Mouse (Mus musculus) heart, embryonic 16.5 days (tissue): ENCODE results near the gene Akap13. TPM values are rescaled to one million over a fixed set of nuclear protein-coding genes. Genes with fewer than 3 reads are reported as not detected.

Experiments
- ATAC-seq: fragments of 200-750 bp; cut with Nextera tagmentation; replicated peaks from 2 replicates; pipeline ENCODE4 v1.8.0; 2017; ENCODE audit warnings: moderate number of reproducible peaks; ENCODE audit not compliant: insufficient read depth, low FRiP score; ENCODE audit errors: extremely low read depth
- H3K27ac ChIP-seq: fragments of 300-500 bp; sonication (generic); 2 replicates; pipeline ENCODE4 v1.5.1; 2014; ENCODE audit warnings: mild to moderate bottlenecking, low read length, control low read depth, moderate library complexity
- H3K27me3 ChIP-seq: fragments of 300-500 bp; sonication (generic); 2 replicates; pipeline ENCODE4 v1.6.1; 2014; ENCODE audit warnings: low read length, mixed read lengths; ENCODE audit not compliant: control insufficient read depth, insufficient read depth
- H3K36me3 ChIP-seq: fragments of 300-500 bp; sonication (generic); 2 replicates; pipeline ENCODE4 v1.6.1; 2014; ENCODE audit not compliant: control insufficient read depth, insufficient read depth
- H3K4me1 ChIP-seq: fragments of 300-500 bp; sonication (generic); 2 replicates; pipeline ENCODE4 v1.6.1; 2014; ENCODE audit warnings: low read length, mixed read lengths; ENCODE audit not compliant: control insufficient read depth, insufficient read depth
- H3K4me2 ChIP-seq: fragments of 300-500 bp; sonication (generic); 2 replicates; pipeline ENCODE4 v1.6.1; 2014; ENCODE audit warnings: low read depth, mild to moderate bottlenecking, control low read depth, low read length
- H3K4me3 ChIP-seq: fragments of 300-500 bp; sonication (generic); 2 replicates; pipeline ENCODE4 v1.5.1; 2014; ENCODE audit warnings: mild to moderate bottlenecking, control low read depth, low read length
- H3K9ac ChIP-seq: fragments of 300-500 bp; sonication (generic); 2 replicates; pipeline ENCODE4 v1.6.1; 2014; ENCODE audit warnings: low read length, control low read depth
- H3K9me3 ChIP-seq: fragments of 300-500 bp; sonication (generic); replicated peaks from 2 replicates; pipeline ENCODE4 v1.6.1; 2016; ENCODE audit warnings: low read length; ENCODE audit not compliant: control insufficient read depth
- WGBS: fragments of 180-500 bp; shearing (Covaris S2); extraction: QIAGEN DNeasy Blood & Tissue Kit; methylation state at CpG from one replicate; pipeline ENCODE4 v1.1.7; 2014; 5-methylcytosine and 5-hydroxymethylcytosine counted together
- polyA plus RNA-seq: library from polyadenylated mRNA; unstranded; fragments of >200 nt; fragmentation: Nextera tagmentation; extraction: Ambion mirVana; gene quantifications from 2 replicates; pipeline ENCODE4 v1.2.1, GENCODE M21; 2015

Akap13 gene
- polyA plus RNA-seq, 1 experiment from 2014 or later: 47.3 TPM

- WGBS: 88% methylated on average over 4 of the region's 4 CpGs
- Histone ChIP-seq H3K27me3 (no peaks in the 10 kb centered on the region), H3K9ac (no peak overlapping the region), H3K4me2 (no peak overlapping the region), H3K27ac (no peak overlapping the region), H3K4me1 (no peaks in the 10 kb centered on the region), H3K9me3 (no peaks in the 10 kb centered on the region; the same call in 1 of the 2 replicates), H3K36me3 (no peaks in the 10 kb centered on the region), H3K4me3 (no peak overlapping the region)
- ATAC-seq: no peak
Observed at GRCm38 (mm10) chr7:75439570-75439969, 15.8 kb upstream of the Akap13 start.

- 61% methylated on average over 2 of the region's 2 CpGs for WGBS
- Histone ChIP-seq H3K36me3 (no peaks in the 10 kb centered on the region), H3K4me3 (no peak overlapping the region), H3K4me1 (no peaks in the 10 kb centered on the region), H3K27me3 (no peaks in the 10 kb centered on the region), H3K4me2 (no peak overlapping the region), H3K9ac (no peak overlapping the region), H3K9me3 (no peaks in the 10 kb centered on the region; the same call in 1 of the 2 replicates), H3K27ac (no peak overlapping the region)
- no peak for ATAC-seq
Observed at GRCm38 (mm10) chr7:75440241-75440640, 15.1 kb upstream of the Akap13 start.

DNA sequence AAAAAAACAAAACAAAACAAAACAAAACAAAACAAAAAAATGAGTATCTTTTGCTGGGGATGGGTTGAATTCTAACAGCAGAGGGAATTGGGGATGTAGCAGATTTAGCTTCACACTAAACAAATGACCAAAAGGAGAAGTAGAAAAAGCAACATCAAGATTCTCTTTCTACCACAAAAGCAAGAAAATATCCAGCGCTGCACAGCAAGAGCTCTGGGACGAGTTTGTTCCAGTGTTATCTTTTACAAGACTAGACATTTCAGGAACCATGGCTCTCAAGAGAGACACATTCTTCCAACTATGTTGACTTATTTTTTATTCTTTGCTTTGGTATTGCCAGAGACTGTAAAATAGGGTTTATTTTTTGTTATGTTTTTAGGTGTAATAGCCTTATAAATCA is 13.4 kb upstream of the Akap13 start:
- Histone ChIP-seq H3K36me3 (no peaks in the 10 kb centered on the region), H3K4me3 (no peak overlapping the region), H3K4me2 (no peak overlapping the region), H3K4me1 (no peaks in the 10 kb centered on the region), H3K9ac (no peak overlapping the region), H3K27me3 (no peaks in the 10 kb centered on the region), H3K9me3 (no peaks in the 10 kb centered on the region; the same call in 1 of the 2 replicates), H3K27ac (no peak overlapping the region)
- WGBS: 48% methylated on average over 2 of the region's 2 CpGs
- ATAC-seq: no peak

- ATAC-seq: no peak
- no peaks in the 10 kb centered on the region for H3K27me3 ChIP-seq
- no peaks in the 10 kb centered on the region for H3K9me3 ChIP-seq
- H3K27ac ChIP-seq: peak overlapping the region; percentile 100
- H3K36me3 ChIP-seq: no peaks in the 10 kb centered on the region
- peak overlapping the region; percentile 93 for H3K9ac ChIP-seq
- H3K4me2 ChIP-seq: peak overlapping the region; percentile 90
- 2% methylated on average over 25 of the region's 25 CpGs for WGBS
- peak overlapping the region; percentile 97 for H3K4me3 ChIP-seq
- H3K4me1 ChIP-seq: peaks cover 41% of the 10 kb centered on the region
Observed at GRCm38 (mm10) chr7:75456152-75456888, 986 bp downstream of the Akap13 start.

GRCm38 (mm10) chr7:75460290-75460689 is 5.0 kb downstream of the Akap13 start:
- 52% methylated on average over 1 of the region's 1 CpGs for WGBS
- Histone ChIP-seq H3K27ac (no peak overlapping the region), H3K9me3 (no peaks in the 10 kb centered on the region), H3K4me2 (no peak overlapping the region), H3K4me3 (no peak overlapping the region), H3K4me1 (peaks cover 46% of the 10 kb centered on the region), H3K27me3 (no peaks in the 10 kb centered on the region), H3K9ac (no peak overlapping the region), H3K36me3 (no peaks in the 10 kb centered on the region)
- ATAC-seq: no peak

- Histone ChIP-seq H3K4me1 (peaks cover 43% of the 10 kb centered on the region), H3K36me3 (no peaks in the 10 kb centered on the region), H3K4me3 (no peak overlapping the region), H3K27ac (no peak overlapping the region), H3K9me3 (no peaks in the 10 kb centered on the region), H3K27me3 (no peaks in the 10 kb centered on the region), H3K9ac (no peak overlapping the region), H3K4me2 (no peak overlapping the region)
- no peak for ATAC-seq
Observed at GRCm38 (mm10) chr7:75463579-75464162, 8.3 kb downstream of the Akap13 start.

DNA sequence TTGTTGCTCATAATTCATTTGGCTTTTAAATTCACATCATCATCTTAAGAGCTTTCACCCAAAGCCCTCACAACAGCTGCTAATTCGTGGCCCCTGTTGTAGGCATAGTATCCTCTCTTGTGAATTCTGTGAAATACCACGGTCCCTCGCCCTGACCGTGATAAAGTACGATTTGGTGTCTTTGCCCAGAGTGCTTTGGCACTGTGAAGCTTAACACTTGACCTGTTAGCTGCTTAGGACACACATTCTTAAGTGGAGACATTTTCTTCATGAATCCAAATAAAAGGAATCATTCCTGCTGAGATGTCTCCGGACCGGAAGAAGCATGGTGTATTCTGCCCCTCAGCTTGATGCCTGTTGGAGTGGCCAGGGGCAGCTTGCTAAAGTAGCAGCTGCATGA is 12.5 kb downstream of the Akap13 start:
- H3K9ac ChIP-seq: no peak overlapping the region
- no peak overlapping the region for H3K27ac ChIP-seq
- H3K4me1 ChIP-seq: peaks cover 40% of the 10 kb centered on the region
- 66% methylated on average over 7 of the region's 7 CpGs for WGBS
- H3K9me3 ChIP-seq: no peaks in the 10 kb centered on the region
- H3K36me3 ChIP-seq: no peaks in the 10 kb centered on the region
- H3K4me3 ChIP-seq: no peak overlapping the region
- H3K27me3 ChIP-seq: no peaks in the 10 kb centered on the region
- no peak overlapping the region for H3K4me2 ChIP-seq
- ATAC-seq: no peak

DNA sequence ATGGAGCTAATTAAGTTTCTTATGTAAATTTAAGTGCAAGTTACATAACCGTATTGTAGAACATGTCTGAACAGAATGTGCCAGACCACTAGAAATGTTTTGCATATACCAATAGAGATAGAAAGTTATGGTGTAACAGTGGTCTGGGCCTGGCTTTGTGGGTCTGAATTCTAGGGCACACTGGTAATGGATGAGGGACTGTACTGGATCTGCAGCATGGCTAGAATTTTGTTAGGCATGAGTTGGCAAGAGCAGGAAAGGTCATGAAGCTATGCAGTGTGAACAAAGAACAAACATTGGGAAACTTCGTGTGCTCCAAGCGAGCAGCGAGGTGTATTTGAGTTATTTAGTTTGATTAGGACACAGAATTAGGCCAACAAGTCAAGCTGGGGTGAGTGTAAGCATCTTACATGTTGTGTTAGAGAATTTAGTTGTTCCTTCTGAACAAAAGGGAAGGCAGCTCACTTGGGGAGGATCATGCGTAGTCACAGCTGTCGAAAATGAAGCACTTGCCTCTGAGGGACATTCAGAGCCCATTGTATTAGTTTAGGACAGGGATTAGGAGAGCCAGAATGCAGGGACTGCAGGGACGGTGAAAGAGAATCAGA is 15.1 kb downstream of the Akap13 start:
- Histone ChIP-seq H3K4me3 (no peak overlapping the region), H3K9me3 (no peaks in the 10 kb centered on the region), H3K27ac (no peak overlapping the region), H3K36me3 (no peaks in the 10 kb centered on the region), H3K9ac (no peak overlapping the region), H3K27me3 (no peaks in the 10 kb centered on the region), H3K4me2 (no peak overlapping the region), H3K4me1 (peaks cover 33% of the 10 kb centered on the region)
- ATAC-seq: no peak
- WGBS: 66% methylated on average over 7 of the region's 7 CpGs
